Mouse (Mus musculus) kidney, postnatal 0 days (tissue): ENCODE results near the gene Sema6b. TPM values are rescaled to one million over a fixed set of nuclear protein-coding genes. Genes with fewer than 3 reads are reported as not detected.
A peak's percentile ranks its signal among the peaks of the same experiment; 100 is the strongest.

Source experiments
- ATAC-seq: fragments of 200-750 bp; cut with Nextera tagmentation; replicated peaks from 2 replicates; pipeline ENCODE4 v1.8.0; 2017; ENCODE audit warnings: low read depth, moderate number of reproducible peaks, moderate TSS enrichment, moderate library complexity; ENCODE audit not compliant: low FRiP score
- DNase-seq: peaks from one replicate; pipeline ENCODE4 v3.0.0-alpha.2; 2016; ENCODE audit warnings: low spot score
- H3K27ac ChIP-seq: fragments of 300-500 bp; sonication (generic); 2 replicates; pipeline ENCODE4 v1.5.1; 2014; ENCODE audit warnings: mild to moderate bottlenecking
- H3K27me3 ChIP-seq: fragments of 300-500 bp; sonication (generic); 2 replicates; pipeline ENCODE4 v1.6.1; 2014; ENCODE audit warnings: low read length, mixed read lengths; ENCODE audit not compliant: insufficient read depth
- H3K36me3 ChIP-seq: fragments of 300-500 bp; sonication (generic); 2 replicates; pipeline ENCODE4 v1.6.1; 2014; ENCODE audit warnings: low read length, mixed read lengths; ENCODE audit not compliant: insufficient read depth
- H3K4me1 ChIP-seq: fragments of 300-500 bp; sonication (generic); replicated peaks from 2 replicates; pipeline ENCODE4 v1.6.1; 2014; ENCODE audit warnings: antibody characterized with exemption, low read length, mixed read lengths; ENCODE audit not compliant: insufficient read depth
- H3K4me2 ChIP-seq: fragments of 300-500 bp; sonication (generic); 2 replicates; pipeline ENCODE4 v1.6.1; 2014; ENCODE audit warnings: mild to moderate bottlenecking, low read length, moderate library complexity, mixed read lengths
- H3K4me3 ChIP-seq: fragments of 300-500 bp; sonication (generic); replicated peaks from 2 replicates; pipeline ENCODE4 v1.5.1; 2014; ENCODE audit warnings: low read depth, low read length
- H3K9ac ChIP-seq: fragments of 300-500 bp; sonication (generic); 2 replicates; pipeline ENCODE4 v1.6.1; 2014; ENCODE audit warnings: low read depth, low read length
- H3K9me3 ChIP-seq: fragments of 300-500 bp; sonication (generic); replicated peaks from 2 replicates; pipeline ENCODE4 v1.6.1; 2016; ENCODE audit warnings: low read length, inconsistent platforms, mixed read lengths
- CTCF ChIP-seq: IDR thresholded peaks from 2 replicates; pipeline ENCODE4 v1.5.1; 2016; ENCODE audit warnings: antibody characterized with exemption, low read depth, mild to moderate bottlenecking, moderate library complexity
- WGBS: fragments of 180-500 bp; shearing (Covaris S2); extraction: QIAGEN DNeasy Blood & Tissue Kit; methylation state at CpG from one replicate; pipeline ENCODE4 v1.1.7; 2014; 5-methylcytosine and 5-hydroxymethylcytosine counted together
- polyA plus RNA-seq: library from polyadenylated mRNA; unstranded; fragments of >200 nt; fragmentation: Nextera tagmentation; extraction: Ambion mirVana; gene quantifications from 2 replicates; pipeline ENCODE4 v1.2.1, GENCODE M21; 2015

Gene Sema6b
- polyA plus RNA-seq, 1 experiment from 2014 or later = 1.2 TPM

GRCm38 (mm10) chr17:56137839-56138613 lies 2.1 kb downstream of the Sema6b start:
- Histone ChIP-seq H3K4me3 (0 out of 2 replicates have a peak overlapping the region, but pooled peaks have one; percentile 7), H3K4me1 (peaks cover 32% of the 10 kb centered on the region), H3K27me3 (peaks cover 16% of the 10 kb centered on the region), H3K9me3 (no peaks in the 10 kb centered on the region), H3K9ac (no peak overlapping the region), H3K27ac (no peak overlapping the region), H3K4me2 (peak overlapping the region; percentile 46), H3K36me3 (no peaks in the 10 kb centered on the region)
- TF ChIP-seq CTCF = no peak
- WGBS = 25% methylated on average over 25 of the region's 25 CpGs
- ATAC-seq (no peak), DNase-seq (no peak)

GRCm38 (mm10) chr17:56136558-56136957 lies 3.6 kb downstream of the Sema6b start:
- H3K4me3 ChIP-seq = no peak overlapping the region
- no peak for DNase-seq
- no peaks in the 10 kb centered on the region for H3K9me3 ChIP-seq
- no peak for TF ChIP-seq CTCF
- H3K36me3 ChIP-seq = no peaks in the 10 kb centered on the region
- H3K4me1 ChIP-seq = peaks cover 25% of the 10 kb centered on the region
- no peak overlapping the region for H3K4me2 ChIP-seq
- ATAC-seq = no peak
- H3K9ac ChIP-seq = no peak overlapping the region
- no peak overlapping the region for H3K27ac ChIP-seq
- H3K27me3 ChIP-seq = peaks cover 15% of the 10 kb centered on the region
- 75% methylated on average over 7 of the region's 7 CpGs for WGBS

- 0 out of 2 replicates have a peak, but pooled peaks cover 4% of the 10 kb centered on the region for H3K27me3 ChIP-seq
- peaks cover 18% of the 10 kb centered on the region for H3K4me1 ChIP-seq
- H3K9me3 ChIP-seq = no peaks in the 10 kb centered on the region
- H3K9ac ChIP-seq = peak overlapping the region; percentile 47
- WGBS = 3% methylated on average over 27 of the region's 27 CpGs
- H3K4me2 ChIP-seq = peak overlapping the region; percentile 72
- H3K27ac ChIP-seq = peak overlapping the region; percentile 78; the same call in 1 of the 2 replicates
- H3K36me3 ChIP-seq = no peaks in the 10 kb centered on the region
- peak; percentile 80 for TF ChIP-seq CTCF
- H3K4me3 ChIP-seq = peak overlapping the region; percentile 28; the same call in 1 of the 2 replicates
- DNase-seq = peak; percentile 51
- peak; percentile 9; the same call in 1 of the 2 replicates for ATAC-seq
Observed at GRCm38 (mm10) chr17:56134463-56134971, 5.6 kb downstream of the Sema6b start.

- Histone ChIP-seq H3K27ac (peak overlapping the region; percentile 78), H3K4me2 (peak overlapping the region; percentile 72), H3K36me3 (no peaks in the 10 kb centered on the region), H3K9me3 (no peaks in the 10 kb centered on the region), H3K4me3 (peak overlapping the region; percentile 28; the same call in 1 of the 2 replicates), H3K27me3 (no peaks in the 10 kb centered on the region), H3K4me1 (peaks cover 17% of the 10 kb centered on the region), H3K9ac (peak overlapping the region; percentile 47)
- peak; percentile 78 for ATAC-seq
- 17% methylated on average over 18 of the region's 21 CpGs for WGBS
- no peak for TF ChIP-seq CTCF
- peak; percentile 80 for DNase-seq
Observed at GRCm38 (mm10) chr17:56133457-56134363, 6.4 kb downstream of the Sema6b start.

- ATAC-seq (no peak), DNase-seq (peak; percentile 81)
- no peaks in the 10 kb centered on the region for H3K27me3 ChIP-seq
- 4% methylated on average over 14 of the region's 14 CpGs for WGBS
- H3K4me1 ChIP-seq = peaks cover 9% of the 10 kb centered on the region; the same call in 1 of the 2 replicates
- TF ChIP-seq CTCF = peak; percentile 86
- no peaks in the 10 kb centered on the region for H3K36me3 ChIP-seq
- no peaks in the 10 kb centered on the region for H3K9me3 ChIP-seq
- H3K9ac ChIP-seq = no peak overlapping the region
- H3K4me3 ChIP-seq = no peak overlapping the region
- no peak overlapping the region for H3K27ac ChIP-seq
- H3K4me2 ChIP-seq = peak overlapping the region; percentile 30; the same call in 1 of the 2 replicates
Observed at GRCm38 (mm10) chr17:56132661-56133060, 7.5 kb downstream of the Sema6b start.

- 43% methylated on average over 7 of the region's 7 CpGs for WGBS
- Histone ChIP-seq H3K27ac (no peak overlapping the region), H3K9ac (no peak overlapping the region), H3K4me1 (peaks cover 9% of the 10 kb centered on the region; the same call in 1 of the 2 replicates), H3K4me2 (no peak overlapping the region), H3K4me3 (no peak overlapping the region), H3K27me3 (no peaks in the 10 kb centered on the region), H3K36me3 (no peaks in the 10 kb centered on the region), H3K9me3 (no peaks in the 10 kb centered on the region)
- no peak; the same call in 1 of the 2 replicates for ATAC-seq
- DNase-seq = peak; percentile 50
- peak; percentile 77 for TF ChIP-seq CTCF
Observed at GRCm38 (mm10) chr17:56131814-56132213, 8.3 kb downstream of the Sema6b start.
